Mouse (Mus musculus): ENCODE data around the gene Hirip3. TPM values are rescaled to one million over a fixed set of nuclear protein-coding genes. Genes with fewer than 3 reads are reported as not detected.
A peak's percentile ranks its signal among the peaks of the same experiment; 100 is the strongest.

Gene Hirip3
- polyA plus RNA-seq, 1 experiment: 63.1 TPM

DNA sequence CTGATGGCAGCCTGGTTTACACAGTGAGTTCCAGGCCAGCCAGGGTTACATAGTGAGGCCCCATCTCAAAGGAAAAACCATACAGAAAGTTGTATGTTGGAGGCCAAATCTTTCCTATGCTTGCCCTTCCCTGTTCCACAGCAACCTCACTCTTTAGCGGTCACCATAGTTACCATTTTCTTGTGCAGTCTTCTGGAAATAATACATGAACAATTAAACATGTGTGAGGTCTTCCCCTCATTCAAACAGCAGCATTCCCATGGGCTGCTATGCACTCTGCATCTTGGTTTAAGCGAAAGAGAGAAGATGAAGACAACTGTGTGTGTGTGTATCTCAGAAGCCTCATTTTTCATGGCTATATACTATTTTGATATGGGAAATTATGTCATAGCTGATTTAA lies 16.3 kb upstream of the Hirip3 start:
- 66% methylated on average over 2 of the region's 2 CpGs for WGBS

GRCm38 (mm10) chr7:126847116-126847420 lies 14.7 kb upstream of the Hirip3 start, which contains the start of gene Doc2a:
Gene Doc2a (plus strand): TSS chr7:126847416.
- Histone ChIP-seq H3K4me3 (replicated peaks; ENCODE audit: insufficient read depth, low read depth, low read length) (peak within 1 kb of the TSS; percentile 34), H3K27me3 (ENCODE audit: control insufficient read depth, insufficient read depth, low read length) (no peaks in the 10 kb centered on the region), H3K4me1 (ENCODE audit: control insufficient read depth, insufficient read depth, low read length) (peaks cover 4% of the 10 kb centered on the region; the same call in 1 of the 2 replicates), H3K27ac (ENCODE audit: insufficient read depth, low read length) (no peak within 1 kb of the TSS)
- TF ChIP-seq POLR2A (IDR thresholded peaks at IDR 0.05; ENCODE audit: borderline replicate concordance, insufficient read depth, low read length) (no peak), CTCF (IDR thresholded peaks at IDR 0.05; ENCODE audit: borderline replicate concordance, insufficient read depth, low read depth, low read length) (no peak)
- 41% methylated on average over 4 of the region's 4 CpGs for WGBS
- no peak for DNase-seq

More for the DNA sequence above, 16.3 kb upstream of the Hirip3 start:
- Histone ChIP-seq H3K27me3 (ENCODE audit: control insufficient read depth, insufficient read depth, low read length) (no peaks in the 10 kb centered on the region), H3K4me3 (replicated peaks; ENCODE audit: insufficient read depth, low read depth, low read length) (no peak overlapping the region), H3K4me1 (ENCODE audit: control insufficient read depth, insufficient read depth, low read length) (peaks cover 4% of the 10 kb centered on the region; the same call in 1 of the 2 replicates), H3K27ac (ENCODE audit: insufficient read depth, low read length) (no peak overlapping the region)
- TF ChIP-seq CTCF (IDR thresholded peaks at IDR 0.05; ENCODE audit: borderline replicate concordance, insufficient read depth, low read depth, low read length): no peak
- TF ChIP-seq POLR2A (IDR thresholded peaks at IDR 0.05; ENCODE audit: borderline replicate concordance, insufficient read depth, low read length): no peak
- DNase-seq: no peak

DNA sequence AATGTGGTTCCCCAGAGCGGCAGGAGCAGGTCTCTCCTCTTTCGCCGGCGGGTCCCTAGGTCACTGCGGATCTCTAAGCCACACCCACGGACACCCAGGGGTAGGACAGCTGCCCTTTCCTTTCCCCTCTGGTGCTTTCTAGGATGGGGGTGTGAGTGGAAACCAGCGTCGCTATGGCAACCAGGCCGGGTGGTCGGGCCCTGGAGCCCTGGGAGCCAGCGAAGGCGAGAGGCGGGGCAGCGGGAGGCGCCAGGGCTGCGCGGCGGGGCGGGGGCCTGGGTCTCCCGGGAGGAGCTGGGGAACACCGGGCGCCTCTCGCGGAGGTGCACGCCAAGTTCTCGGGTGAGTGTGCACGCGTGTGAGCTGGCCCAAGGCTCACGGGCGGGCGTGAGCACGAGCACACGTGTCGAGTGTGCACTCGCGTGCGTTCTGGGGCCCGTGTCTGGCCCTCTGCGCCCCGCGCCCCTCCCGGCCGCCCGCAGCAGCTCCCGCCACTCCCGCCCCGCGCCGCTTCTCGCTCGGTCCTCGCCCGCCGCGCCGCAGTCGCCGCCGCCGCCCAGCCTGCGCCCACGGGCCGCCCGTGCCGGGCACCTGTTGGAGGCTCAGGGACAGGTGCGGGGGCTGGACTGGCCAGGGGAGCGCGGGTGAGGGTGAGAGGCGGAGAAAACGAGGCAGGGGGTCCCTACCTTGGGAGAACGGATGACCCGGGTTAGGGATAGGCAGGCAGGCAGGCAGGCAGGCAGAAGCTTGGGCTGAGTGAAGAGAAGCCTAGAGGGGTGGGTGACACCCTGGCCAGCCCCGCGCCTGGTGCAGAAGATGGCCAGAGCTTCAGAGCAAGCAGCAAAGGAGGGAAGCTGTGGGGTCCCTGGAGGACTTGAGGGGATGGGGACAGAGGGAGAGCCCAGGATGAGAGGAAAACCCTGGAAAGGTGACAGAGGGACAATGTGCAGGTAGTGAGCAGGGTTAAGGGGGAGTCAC lies 14.1 kb upstream of the Hirip3 start:
- H3K4me3 ChIP-seq (replicated peaks; ENCODE audit: insufficient read depth, low read depth, low read length): peak overlapping the region; percentile 34
- peaks cover 4% of the 10 kb centered on the region; the same call in 1 of the 2 replicates for H3K4me1 ChIP-seq (ENCODE audit: control insufficient read depth, insufficient read depth, low read length)
- no peaks in the 10 kb centered on the region for H3K27me3 ChIP-seq (ENCODE audit: control insufficient read depth, insufficient read depth, low read length)
- DNase-seq: peak in 1 of 2 experiments; percentile 28
- WGBS: 1% methylated on average over 74 of the region's 74 CpGs
- H3K27ac ChIP-seq (ENCODE audit: insufficient read depth, low read length): no peak overlapping the region
- no peak for TF ChIP-seq POLR2A (IDR thresholded peaks at IDR 0.05; ENCODE audit: borderline replicate concordance, insufficient read depth, low read length)
- TF ChIP-seq CTCF (IDR thresholded peaks at IDR 0.05; ENCODE audit: borderline replicate concordance, insufficient read depth, low read depth, low read length): no peak

DNA sequence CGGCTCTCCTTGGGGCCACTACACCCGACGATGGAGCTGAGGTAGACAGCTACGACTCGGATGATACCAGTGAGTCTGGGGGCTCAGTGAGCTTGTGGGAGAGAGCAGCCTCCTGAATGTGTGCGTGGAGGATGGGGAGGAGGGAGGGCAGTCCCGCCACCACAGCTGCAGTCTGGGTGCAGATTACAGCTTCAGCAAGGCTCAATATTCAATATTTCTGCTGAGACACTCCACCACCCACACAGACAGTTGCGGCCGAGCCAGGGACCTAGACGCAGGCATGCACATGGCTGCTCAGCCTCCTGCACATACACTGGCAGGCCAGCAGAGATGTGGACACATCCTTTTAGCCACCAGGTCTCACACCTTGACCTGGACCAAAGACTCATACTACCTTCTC lies 13.0 kb upstream of the Hirip3 start:
- H3K4me3 ChIP-seq (replicated peaks; ENCODE audit: insufficient read depth, low read depth, low read length): no peak overlapping the region
- H3K27ac ChIP-seq (ENCODE audit: insufficient read depth, low read length): no peak overlapping the region
- DNase-seq: peak; percentile 2 to 13
- H3K27me3 ChIP-seq (ENCODE audit: control insufficient read depth, insufficient read depth, low read length): no peaks in the 10 kb centered on the region
- TF ChIP-seq POLR2A (IDR thresholded peaks at IDR 0.05; ENCODE audit: borderline replicate concordance, insufficient read depth, low read length) (no peak), CTCF (IDR thresholded peaks at IDR 0.05; ENCODE audit: borderline replicate concordance, insufficient read depth, low read depth, low read length) (no peak)
- peaks cover 4% of the 10 kb centered on the region; the same call in 1 of the 2 replicates for H3K4me1 ChIP-seq (ENCODE audit: control insufficient read depth, insufficient read depth, low read length)
- 38% methylated on average over 10 of the region's 10 CpGs for WGBS

DNA sequence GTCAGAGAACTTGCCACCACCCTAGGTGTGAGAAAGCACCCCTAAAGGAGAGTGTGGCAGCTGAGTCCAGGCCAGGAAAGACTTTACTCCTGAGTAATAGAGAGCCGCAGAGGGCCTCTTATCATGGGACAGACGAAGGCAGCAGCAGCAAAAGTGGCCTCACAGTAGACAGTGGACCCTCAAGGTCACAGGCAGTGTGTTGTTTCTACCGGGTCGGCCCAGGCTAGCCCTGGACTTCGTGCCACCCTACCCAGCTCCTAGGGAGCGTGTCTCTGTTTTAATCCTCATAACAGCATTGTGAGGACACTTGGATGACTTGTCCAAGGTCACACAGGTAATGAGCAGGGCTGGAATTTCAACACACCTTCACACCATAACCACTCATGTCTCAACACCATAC lies 11.6 kb upstream of the Hirip3 start:
- Histone ChIP-seq H3K4me3 (replicated peaks; ENCODE audit: insufficient read depth, low read depth, low read length) (no peak overlapping the region), H3K4me1 (ENCODE audit: control insufficient read depth, insufficient read depth, low read length) (peaks cover 4% of the 10 kb centered on the region), H3K27me3 (ENCODE audit: control insufficient read depth, insufficient read depth, low read length) (no peaks in the 10 kb centered on the region), H3K27ac (ENCODE audit: insufficient read depth, low read length) (no peak overlapping the region)
- WGBS: 96% methylated on average over 6 of the region's 6 CpGs
- TF ChIP-seq POLR2A (IDR thresholded peaks at IDR 0.05; ENCODE audit: borderline replicate concordance, insufficient read depth, low read length): no peak
- no peak for TF ChIP-seq CTCF (IDR thresholded peaks at IDR 0.05; ENCODE audit: borderline replicate concordance, insufficient read depth, low read depth, low read length)
- DNase-seq: no peak

DNA sequence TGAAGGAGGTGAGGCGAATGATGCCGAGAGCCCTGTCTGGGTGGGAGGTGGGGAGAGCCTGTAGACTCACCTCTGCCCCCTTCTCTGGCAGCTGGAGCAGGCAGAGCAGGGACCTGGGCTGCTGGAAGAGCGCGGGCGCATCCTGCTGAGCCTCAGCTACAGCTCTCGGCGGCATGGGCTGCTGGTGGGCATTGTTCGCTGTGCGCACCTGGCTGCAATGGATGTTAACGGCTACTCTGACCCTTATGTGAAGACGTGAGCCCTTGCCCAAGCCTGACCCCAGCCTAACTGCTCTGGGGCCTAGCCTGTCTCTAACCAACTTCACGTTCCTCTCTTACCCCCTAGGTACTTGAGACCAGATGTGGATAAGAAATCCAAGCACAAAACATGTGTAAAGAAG lies 10.6 kb upstream of the Hirip3 start:
- Histone ChIP-seq H3K4me3 (replicated peaks; ENCODE audit: insufficient read depth, low read depth, low read length) (no peak overlapping the region), H3K27me3 (ENCODE audit: control insufficient read depth, insufficient read depth, low read length) (no peaks in the 10 kb centered on the region), H3K27ac (ENCODE audit: insufficient read depth, low read length) (no peak overlapping the region), H3K4me1 (ENCODE audit: control insufficient read depth, insufficient read depth, low read length) (peaks cover 14% of the 10 kb centered on the region)
- TF ChIP-seq POLR2A (IDR thresholded peaks at IDR 0.05; ENCODE audit: borderline replicate concordance, insufficient read depth, low read length): no peak
- TF ChIP-seq CTCF (IDR thresholded peaks at IDR 0.05; ENCODE audit: borderline replicate concordance, insufficient read depth, low read depth, low read length): no peak
- DNase-seq: no peak
- 50% methylated on average over 12 of the region's 12 CpGs for whole genome bisulfite sequencing

DNA sequence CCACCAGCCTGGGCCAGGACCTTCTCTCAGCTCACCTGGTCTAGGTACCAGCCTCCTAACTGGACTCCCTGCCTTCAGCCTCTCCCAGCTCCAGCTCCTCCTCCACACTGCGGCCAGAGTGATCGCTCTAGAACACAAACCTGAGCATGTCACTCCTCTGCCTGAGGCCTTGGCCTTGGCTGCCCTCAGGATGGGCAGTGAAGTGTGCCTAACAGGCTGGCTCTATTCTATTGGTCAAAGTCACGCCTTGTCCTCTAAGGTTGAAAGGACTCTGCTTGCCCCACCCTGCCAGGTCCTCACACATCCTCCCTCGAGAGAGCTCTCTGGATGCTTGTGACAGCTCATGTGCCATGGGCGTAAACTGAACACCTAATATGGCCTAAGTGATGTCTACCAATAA lies 8.3 kb upstream of the Hirip3 start:
- H3K27ac ChIP-seq (ENCODE audit: insufficient read depth, low read length): no peak overlapping the region
- H3K27me3 ChIP-seq (ENCODE audit: control insufficient read depth, insufficient read depth, low read length): no peaks in the 10 kb centered on the region
- DNase-seq: no peak
- H3K4me1 ChIP-seq (ENCODE audit: control insufficient read depth, insufficient read depth, low read length): peaks cover 10% of the 10 kb centered on the region
- TF ChIP-seq CTCF (IDR thresholded peaks at IDR 0.05; ENCODE audit: borderline replicate concordance, insufficient read depth, low read depth, low read length) (no peak), POLR2A (IDR thresholded peaks at IDR 0.05; ENCODE audit: borderline replicate concordance, insufficient read depth, low read length) (no peak)
- no peak overlapping the region for H3K4me3 ChIP-seq (replicated peaks; ENCODE audit: insufficient read depth, low read depth, low read length)
- WGBS: 87% methylated on average over 5 of the region's 5 CpGs

GRCm38 (mm10) chr7:126855641-126856040 lies 6.1 kb upstream of the Hirip3 start:
- Histone ChIP-seq H3K4me1 (ENCODE audit: control insufficient read depth, insufficient read depth, low read length) (peaks cover 10% of the 10 kb centered on the region), H3K27me3 (ENCODE audit: control insufficient read depth, insufficient read depth, low read length) (no peaks in the 10 kb centered on the region), H3K27ac (ENCODE audit: insufficient read depth, low read length) (peak overlapping the region; percentile 26), H3K4me3 (replicated peaks; ENCODE audit: insufficient read depth, low read depth, low read length) (no peak overlapping the region)
- WGBS: 11% methylated on average over 3 of the region's 3 CpGs
- DNase-seq: peak; percentile 52 to 66
- TF ChIP-seq POLR2A (IDR thresholded peaks at IDR 0.05; ENCODE audit: borderline replicate concordance, insufficient read depth, low read length) (no peak), CTCF (IDR thresholded peaks at IDR 0.05; ENCODE audit: borderline replicate concordance, insufficient read depth, low read depth, low read length) (peak; percentile 43; the same call in 1 of the 2 replicates)

All from cerebellum, adult 2 months (tissue).